Mouse (Mus musculus) lung, embryonic 14.5 days (tissue): ENCODE measurements around the gene Tbx3. TPM values are rescaled to one million over a fixed set of nuclear protein-coding genes. Genes with fewer than 3 reads are reported as not detected.

Experiments used
- ATAC-seq: fragments of 200-750 bp; cut with Nextera tagmentation; 2 replicates; pipeline ENCODE4 v1.8.0; 2017; ENCODE audit warnings: mild to moderate bottlenecking, moderate TSS enrichment, moderate library complexity; ENCODE audit not compliant: insufficient read depth
- DNase-seq: peaks from one replicate; pipeline ENCODE4 v3.0.0-alpha.2; 2015
- H3K27ac ChIP-seq: fragments of 300-500 bp; sonication (generic); 2 replicates; pipeline ENCODE4 v1.5.1; 2014; ENCODE audit warnings: low read depth, mild to moderate bottlenecking, moderate library complexity
- H3K27me3 ChIP-seq: fragments of 300-500 bp; sonication (generic); 2 replicates; pipeline ENCODE4 v1.6.1; 2014; ENCODE audit warnings: low read length, control low read depth; ENCODE audit not compliant: insufficient read depth
- H3K36me3 ChIP-seq: fragments of 300-500 bp; sonication (generic); 2 replicates; pipeline ENCODE4 v1.6.1; 2014; ENCODE audit warnings: control low read depth; ENCODE audit not compliant: insufficient read depth
- H3K4me1 ChIP-seq: fragments of 300-500 bp; sonication (generic); 2 replicates; pipeline ENCODE4 v1.6.1; 2014; ENCODE audit warnings: antibody characterized with exemption, control low read depth; ENCODE audit not compliant: insufficient read depth
- H3K4me2 ChIP-seq: fragments of 300-500 bp; sonication (generic); 2 replicates; pipeline ENCODE4 v1.6.1; 2014; ENCODE audit warnings: mild to moderate bottlenecking
- H3K4me3 ChIP-seq: fragments of 300-500 bp; sonication (generic); 2 replicates; pipeline ENCODE4 v1.5.1; 2014; ENCODE audit warnings: low read depth, low read length
- H3K9ac ChIP-seq: fragments of 300-500 bp; sonication (generic); 2 replicates; pipeline ENCODE4 v1.6.1; 2014
- H3K9me3 ChIP-seq: fragments of 300-500 bp; sonication (generic); 2 replicates; pipeline ENCODE4 v1.6.1; 2016; ENCODE audit warnings: low read depth, low read length, control low read depth
- CTCF ChIP-seq: IDR thresholded peaks from 2 replicates; pipeline ENCODE4 v1.5.1; 2016; ENCODE audit warnings: antibody characterized with exemption, low read depth
- WGBS: fragments of 180-500 bp; shearing (Covaris S2); extraction: QIAGEN DNeasy Blood & Tissue Kit; methylation state at CpG from one replicate; pipeline ENCODE4 v1.1.7; 2014; 5-methylcytosine and 5-hydroxymethylcytosine counted together
- polyA plus RNA-seq: library from polyadenylated mRNA; unstranded; fragments of >200 nt; fragmentation: Nextera tagmentation; extraction: Ambion mirVana; gene quantifications from 2 replicates; pipeline ENCODE4 v1.2.1, GENCODE M21; 2014

Gene Tbx3
- polyA plus RNA-seq, 1 experiment from 2014 or later = 82.1 TPM

- TF ChIP-seq CTCF = no peak
- no peak overlapping the region for H3K4me2 ChIP-seq
- H3K4me1 ChIP-seq = no peaks in the 10 kb centered on the region
- no peaks in the 10 kb centered on the region for H3K9me3 ChIP-seq
- DNase-seq (peak; percentile 24), ATAC-seq (peak; percentile 41; the same call in 1 of the 2 replicates)
- no peak overlapping the region for H3K27ac ChIP-seq
- no peak overlapping the region for H3K4me3 ChIP-seq
- 19% methylated on average over 13 of the region's 13 CpGs for WGBS
- H3K27me3 ChIP-seq = peaks cover 15% of the 10 kb centered on the region
- H3K9ac ChIP-seq = no peak overlapping the region
- 0 out of 2 replicates have a peak, but pooled peaks cover 4% of the 10 kb centered on the region for H3K36me3 ChIP-seq
These were observed 19.1 kb upstream of the Tbx3 start for GRCm38 (mm10) chr5:119651135-119651965.

GRCm38 (mm10) chr5:119656354-119656753 is 14.1 kb upstream of the Tbx3 start:
- Histone ChIP-seq H3K27me3 (peaks cover 60% of the 10 kb centered on the region), H3K9me3 (no peaks in the 10 kb centered on the region), H3K9ac (no peak overlapping the region), H3K36me3 (0 out of 2 replicates have a peak, but pooled peaks cover 4% of the 10 kb centered on the region), H3K4me1 (no peaks in the 10 kb centered on the region; the same call in 1 of the 2 replicates), H3K27ac (no peak overlapping the region), H3K4me3 (no peak overlapping the region), H3K4me2 (peak overlapping the region; percentile 13; the same call in 1 of the 2 replicates)
- no peak for ATAC-seq
- no peak for DNase-seq
- WGBS = 34% methylated on average over 7 of the region's 7 CpGs
- TF ChIP-seq CTCF = no peak

- Histone ChIP-seq H3K9me3 (no peaks in the 10 kb centered on the region), H3K27ac (no peak overlapping the region), H3K27me3 (peaks cover 64% of the 10 kb centered on the region), H3K9ac (no peak overlapping the region), H3K4me3 (no peak overlapping the region), H3K4me1 (no peaks in the 10 kb centered on the region; the same call in 1 of the 2 replicates), H3K36me3 (0 out of 2 replicates have a peak, but pooled peaks cover 4% of the 10 kb centered on the region), H3K4me2 (peak overlapping the region; percentile 13; the same call in 1 of the 2 replicates)
- no peak for TF ChIP-seq CTCF
- DNase-seq (peak; percentile 37), ATAC-seq (no peak)
- 15% methylated on average over 21 of the region's 21 CpGs for WGBS
These were observed 13.6 kb upstream of the Tbx3 start for GRCm38 (mm10) chr5:119656856-119657255.

- WGBS = 29% methylated on average over 6 of the region's 6 CpGs
- Histone ChIP-seq H3K36me3 (0 out of 2 replicates have a peak, but pooled peaks cover 4% of the 10 kb centered on the region), H3K9me3 (no peaks in the 10 kb centered on the region), H3K27ac (no peak overlapping the region), H3K27me3 (peaks cover 69% of the 10 kb centered on the region), H3K4me2 (no peak overlapping the region), H3K4me1 (no peaks in the 10 kb centered on the region; the same call in 1 of the 2 replicates), H3K9ac (no peak overlapping the region), H3K4me3 (no peak overlapping the region)
- DNase-seq = no peak
- no peak for TF ChIP-seq CTCF
- no peak for ATAC-seq
These were observed 13.1 kb upstream of the Tbx3 start for GRCm38 (mm10) chr5:119657362-119657761.

GRCm38 (mm10) chr5:119657804-119658203 is 12.7 kb upstream of the Tbx3 start:
- H3K36me3 ChIP-seq = 0 out of 2 replicates have a peak, but pooled peaks cover 4% of the 10 kb centered on the region
- DNase-seq (no peak), ATAC-seq (no peak)
- TF ChIP-seq CTCF = no peak
- no peak overlapping the region for H3K4me2 ChIP-seq
- H3K9ac ChIP-seq = no peak overlapping the region
- WGBS = 34% methylated on average over 6 of the region's 6 CpGs
- H3K4me1 ChIP-seq = no peaks in the 10 kb centered on the region; the same call in 1 of the 2 replicates
- no peaks in the 10 kb centered on the region for H3K9me3 ChIP-seq
- peaks cover 74% of the 10 kb centered on the region for H3K27me3 ChIP-seq
- H3K27ac ChIP-seq = no peak overlapping the region
- H3K4me3 ChIP-seq = no peak overlapping the region

- H3K4me2 ChIP-seq = no peak overlapping the region
- no peaks in the 10 kb centered on the region for H3K9me3 ChIP-seq
- H3K27ac ChIP-seq = no peak overlapping the region
- no peak overlapping the region for H3K9ac ChIP-seq
- TF ChIP-seq CTCF = no peak
- H3K36me3 ChIP-seq = 0 out of 2 replicates have a peak, but pooled peaks cover 4% of the 10 kb centered on the region
- WGBS = 28% methylated on average over 5 of the region's 5 CpGs
- no peak overlapping the region for H3K4me3 ChIP-seq
- ATAC-seq = no peak
- no peaks in the 10 kb centered on the region; the same call in 1 of the 2 replicates for H3K4me1 ChIP-seq
- H3K27me3 ChIP-seq = peaks cover 80% of the 10 kb centered on the region
- DNase-seq = no peak
These were observed 12.1 kb upstream of the Tbx3 start for GRCm38 (mm10) chr5:119658396-119658795.

- no peak overlapping the region for H3K4me2 ChIP-seq
- no peak for TF ChIP-seq CTCF
- no peak overlapping the region for H3K9ac ChIP-seq
- H3K4me3 ChIP-seq = no peak overlapping the region
- 0 out of 2 replicates have a peak, but pooled peaks cover 4% of the 10 kb centered on the region for H3K36me3 ChIP-seq
- peaks cover 3% of the 10 kb centered on the region for H3K4me1 ChIP-seq
- H3K27ac ChIP-seq = no peak overlapping the region
- no peaks in the 10 kb centered on the region for H3K9me3 ChIP-seq
- ATAC-seq (no peak), DNase-seq (no peak)
- H3K27me3 ChIP-seq = peaks cover 86% of the 10 kb centered on the region
- 15% methylated on average over 3 of the region's 3 CpGs for WGBS
These were observed 11.4 kb upstream of the Tbx3 start for GRCm38 (mm10) chr5:119659041-119659440.
